Mouse (Mus musculus): ENCODE results near the gene Irf8.

- no peak for TF ChIP-seq CTCF (IDR thresholded peaks at IDR 0.05; ENCODE audit: borderline replicate concordance, insufficient read depth, low read depth, low read length)
- TF ChIP-seq POLR2A (IDR thresholded peaks at IDR 0.05; ENCODE audit: borderline replicate concordance, insufficient read depth, low read length), result no peak
Measured at GRCm38 (mm10) chr8:120706193-120706592, 30.0 kb upstream of the Irf8 start.
